ENCODE assay signal across 8 mouse cellular contexts in the genomic region with DNA sequence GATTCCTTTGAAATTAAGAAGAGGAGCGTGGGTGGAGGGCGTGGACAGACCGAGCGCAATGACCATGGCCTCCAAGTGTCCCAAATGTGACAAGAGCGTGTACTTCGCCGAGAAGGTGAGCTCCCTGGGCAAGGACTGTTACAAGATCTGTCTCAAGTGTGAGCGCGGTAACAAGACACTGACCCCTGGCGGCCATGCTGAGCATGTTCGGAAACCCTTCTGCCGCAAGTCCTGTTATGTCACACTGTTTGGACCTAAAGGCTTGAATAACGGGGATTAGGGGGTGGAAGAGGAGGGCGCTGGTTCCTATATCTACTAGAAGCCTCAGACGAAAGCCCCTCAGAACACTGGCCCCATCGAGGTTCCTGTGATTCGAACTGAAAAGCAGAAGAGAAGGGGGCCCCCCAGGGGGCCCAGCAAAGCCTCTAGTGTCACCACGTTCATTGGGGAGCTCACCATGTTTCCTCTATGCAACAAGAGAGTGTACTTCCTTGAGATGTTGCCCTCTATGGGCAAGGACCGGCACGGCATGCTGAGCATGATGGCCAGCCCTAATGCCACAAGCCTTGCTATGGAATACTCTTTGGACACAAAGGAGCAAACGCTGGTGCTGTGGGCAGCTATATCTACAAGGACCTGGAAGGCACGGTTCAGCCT.
DNase-seq lines count a peak whose midpoint lies in the region; ATAC-seq and TF ChIP-seq lines count a peak whose summit lies in the region.

No protein-coding gene starts in this region.

- no peaks in the 10 kb centered on the region for H3K27me3 ChIP-seq in midbrain, embryonic 14.5 days (ENCODE audit: control insufficient read depth, insufficient read depth, low read length)
- no peaks in the 10 kb centered on the region for H3K27me3 ChIP-seq in midbrain, embryonic 16.5 days (ENCODE audit: control insufficient read depth, insufficient read depth, low read depth, low read length)
- H3K27me3 ChIP-seq in liver, adult 2 months (ENCODE audit: control insufficient read depth, insufficient read depth, low read length) = no peaks in the 10 kb centered on the region

- no peaks in the 10 kb centered on the region for H3K36me3 ChIP-seq in midbrain, embryonic 14.5 days (ENCODE audit: control insufficient read depth, insufficient read depth, low read length)
- no peaks in the 10 kb centered on the region for H3K36me3 ChIP-seq in midbrain, embryonic 16.5 days (ENCODE audit: control insufficient read depth, insufficient read depth, low read length)
- no peaks in the 10 kb centered on the region for H3K36me3 ChIP-seq in liver, adult 2 months (ENCODE audit: control insufficient read depth, insufficient read depth, low read length)

- no peak overlapping the region for H3K27ac ChIP-seq in midbrain, embryonic 14.5 days (replicated peaks; ENCODE audit: low read depth, low read length)
- H3K27ac ChIP-seq in midbrain, embryonic 16.5 days (ENCODE audit: low read length) = no peak overlapping the region
- no peak overlapping the region for H3K27ac ChIP-seq in liver, adult 2 months (replicated peaks; ENCODE audit: insufficient read depth, low read depth, low read length)

- TF ChIP-seq POLR2A in liver, adult 2 months (IDR thresholded peaks at IDR 0.05; ENCODE audit: extremely low read depth, insufficient read depth, low read length) = no peak

- peak; percentile 76 for TF ChIP-seq CTCF in liver, adult 2 months (IDR thresholded peaks at IDR 0.05; ENCODE audit: low read depth, low read length)

- H3K79me2 ChIP-seq in liver, adult 2 months (ENCODE audit: control insufficient read depth, insufficient read depth, low read length) = no peaks in the 10 kb centered on the region

- no peak for ATAC-seq in CD4-positive, CD25-positive, alpha-beta regulatory T cell, adult 4 months
- ATAC-seq in midbrain, embryonic 14.5 days (ENCODE audit: low FRiP score, low TSS enrichment) = no peak
- ATAC-seq in midbrain, embryonic 16.5 days = no peak

- DNase-seq in CD4-positive, CD25-positive, alpha-beta regulatory T cell, adult 2 months (ENCODE audit: low read depth, low spot score) = peak; percentile 33
- peak; percentile 73 for DNase-seq in midbrain, embryonic 14.5 days
- peak; percentile 37 for DNase-seq in cerebellum, adult 18-20 months
- peak; percentile 22 to 28 for DNase-seq in gastrocnemius, postnatal 4 days (ENCODE audit: low spot score in 2 of 2)
- peak; percentile 13 for DNase-seq in liver, adult 2 months (ENCODE audit: extremely low read depth, low read depth, low spot score)
- DNase-seq in skeletal muscle tissue, adult 2 months (ENCODE audit: low read depth, low spot score) = peak; percentile 3

- no peak overlapping the region for H3K4me2 ChIP-seq in midbrain, embryonic 14.5 days (ENCODE audit: low read length)
- H3K4me2 ChIP-seq in midbrain, embryonic 16.5 days (ENCODE audit: low read length) = no peak overlapping the region

- H3K4me1 ChIP-seq in midbrain, embryonic 14.5 days (ENCODE audit: control insufficient read depth, insufficient read depth, low read length) = no peaks in the 10 kb centered on the region
- H3K4me1 ChIP-seq in midbrain, embryonic 16.5 days (ENCODE audit: control insufficient read depth, insufficient read depth, low read length) = no peaks in the 10 kb centered on the region
- H3K4me1 ChIP-seq in liver, adult 2 months (ENCODE audit: control insufficient read depth, insufficient read depth, low read length) = no peaks in the 10 kb centered on the region

- WGBS in midbrain, embryonic 14.5 days = 62% methylated on average over 22 of the region's 22 CpGs
- WGBS in midbrain, embryonic 16.5 days = 61% methylated on average over 22 of the region's 22 CpGs
- WGBS in liver, adult 2 months = 67% methylated on average over 22 of the region's 22 CpGs

- H3K9ac ChIP-seq in midbrain, embryonic 14.5 days (replicated peaks; ENCODE audit: low read length) = no peak overlapping the region
- H3K9ac ChIP-seq in midbrain, embryonic 16.5 days (ENCODE audit: low read depth, low read length) = no peak overlapping the region
- no peak overlapping the region for H3K9ac ChIP-seq in liver, adult 2 months (ENCODE audit: low read depth, low read length)

- no peak overlapping the region for H3K4me3 ChIP-seq in midbrain, embryonic 14.5 days (replicated peaks; ENCODE audit: low read depth, low read length)
- H3K4me3 ChIP-seq in midbrain, embryonic 16.5 days (ENCODE audit: low read depth, low read length) = no peak overlapping the region
- no peak overlapping the region for H3K4me3 ChIP-seq in liver, adult 2 months (ENCODE audit: insufficient read depth, low read depth, low read length)

- H3K9me3 ChIP-seq in midbrain, embryonic 14.5 days (ENCODE audit: control insufficient read depth, low read length) = no peaks in the 10 kb centered on the region
- no peaks in the 10 kb centered on the region for H3K9me3 ChIP-seq in midbrain, embryonic 16.5 days (replicated peaks; ENCODE audit: control insufficient read depth, low read length, poor library complexity, severe bottlenecking)

Comparison
In these comparisons a context has a peak if more than half of its experiments do, and no peak if none do; other contexts are left out.
1. DNase-seq: peak in every context shown above with its lines; median percentile 73 in midbrain, embryonic 14.5 days; 37 in cerebellum, adult 18-20 months; 33 in CD4-positive, CD25-positive, alpha-beta regulatory T cell, adult 2 months; 25 in gastrocnemius, postnatal 4 days; 13 in liver, adult 2 months; 3 in skeletal muscle tissue, adult 2 months.